Mouse (Mus musculus) liver, adult 2 months (tissue): ENCODE results near the gene Tmem214.

Experiments used
- CTCF ChIP-seq: fragments of 200-500 bp; IDR thresholded peaks from 2 replicates; pipeline ENCODE4 v1.5.1; 2011; ENCODE audit warnings: low read depth, low read length, control low read depth
- POLR2A ChIP-seq: fragments of 200-500 bp; IDR thresholded peaks from 2 replicates; pipeline ENCODE4 v1.6.1; 2011; ENCODE audit warnings: low read length, control low read depth; ENCODE audit not compliant: insufficient read depth; ENCODE audit errors: extremely low read depth

DNA sequence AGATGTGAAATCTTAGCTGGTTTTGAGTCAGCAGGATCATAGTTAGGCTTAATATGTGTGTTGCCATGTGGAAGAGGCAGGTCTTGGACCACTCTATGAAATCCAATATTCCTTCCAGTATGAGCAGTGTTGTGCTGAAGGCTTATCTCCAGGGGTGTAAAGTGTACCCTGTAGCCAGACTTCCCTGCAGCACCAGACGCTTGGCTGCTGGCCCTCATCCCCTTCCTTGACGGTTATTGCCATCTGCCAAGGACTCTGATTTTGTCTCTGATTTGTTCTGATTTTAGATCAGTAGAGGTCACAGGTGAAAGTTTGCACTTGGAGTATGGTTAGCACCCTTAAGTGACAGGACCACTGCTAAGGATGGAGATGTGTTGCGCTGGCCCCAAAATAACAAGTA lies 44.7 kb upstream of the Tmem214 start:
- TF ChIP-seq CTCF (no peak), POLR2A (no peak)
